Mouse (Mus musculus) ES-E14 (cell line): ENCODE measurements at regions not wholly inside any gene's neighbourhood (a gene's known extent, or its start where the extent isn't known, plus 50 kb on each side); places are given as distances from the start of the nearest gene placed in this dataset.

Experiments
- CHD2 ChIP-seq: IDR thresholded peaks from 2 replicates; pipeline ENCODE4 v1.6.1; 2014; ENCODE audit warnings: mild to moderate bottlenecking, low read depth, low read length, inconsistent platforms
- HCFC1 ChIP-seq: IDR thresholded peaks from 2 replicates; pipeline ENCODE4 v1.6.1; 2012; ENCODE audit warnings: low read length, inconsistent platforms, borderline replicate concordance; ENCODE audit not compliant: insufficient read depth
- MAFK ChIP-seq: IDR thresholded peaks from 2 replicates; pipeline ENCODE4 v1.6.1; 2014; ENCODE audit warnings: mild to moderate bottlenecking, low read depth, low read length, inconsistent platforms; ENCODE audit not compliant: insufficient read depth
- ZC3H11A ChIP-seq: IDR thresholded peaks from 2 replicates; pipeline ENCODE4 v1.6.1; 2012; ENCODE audit warnings: low read depth, mild to moderate bottlenecking, inconsistent platforms, low read length, borderline replicate concordance
- ZNF384 ChIP-seq: IDR thresholded peaks from 2 replicates; pipeline ENCODE4 v1.6.1; 2012; ENCODE audit warnings: low read depth, low read length, inconsistent platforms

DNA sequence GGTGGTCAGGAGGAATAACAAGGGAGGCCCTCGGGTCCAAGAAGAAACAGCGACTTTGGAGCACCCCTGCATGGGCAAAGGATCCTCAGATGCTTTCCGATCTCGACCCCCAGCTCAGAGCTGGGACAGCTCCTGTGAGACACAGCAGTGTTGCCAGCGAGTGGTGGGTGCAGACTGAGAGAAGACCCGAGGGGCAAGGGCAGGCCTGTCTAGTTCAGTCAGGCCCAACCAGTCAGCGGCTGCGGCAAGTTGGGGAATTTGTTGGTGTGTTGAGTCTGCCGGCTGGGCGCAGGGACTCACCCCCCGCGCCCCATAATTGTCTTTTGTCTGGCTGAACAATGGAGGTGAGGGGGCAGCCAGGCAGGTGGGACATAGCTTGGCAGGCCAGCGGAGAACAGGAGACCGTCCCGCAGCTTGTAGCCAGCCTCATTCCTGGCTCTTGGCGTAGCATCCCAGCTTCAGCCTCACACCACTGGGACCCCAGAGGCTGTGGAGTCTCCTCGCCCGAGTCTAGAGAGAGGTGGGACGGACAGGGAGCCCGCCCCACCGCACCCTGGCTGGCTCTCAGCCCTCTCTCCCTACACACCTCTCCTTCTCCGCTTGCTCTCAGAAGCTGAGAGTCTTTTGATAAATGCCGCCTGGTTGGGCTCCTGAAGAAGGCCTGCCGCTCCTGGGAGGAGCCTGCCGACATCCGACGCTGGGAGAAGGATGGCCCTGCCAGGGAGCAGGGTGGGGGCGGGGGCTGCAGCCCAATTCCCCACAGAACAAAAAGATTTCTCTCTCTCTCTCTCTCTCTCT lies 96.5 kb upstream of the Pja1 start:
- TF ChIP-seq ZNF384 (no peak), ZC3H11A (no peak), MAFK (no peak), CHD2 (no peak), HCFC1 (no peak)
